Mouse (Mus musculus) ES-E14 (cell line): ENCODE data around the gene Hnrnpa3. TPM values are rescaled to one million over a fixed set of nuclear protein-coding genes. Genes with fewer than 3 reads are reported as not detected.
A peak's percentile ranks its signal among the peaks of the same experiment; 100 is the strongest.

Experiments used
- DNase-seq: peaks from one replicate; pipeline ENCODE4 v3.0.0-alpha.2; 2013; ENCODE audit warnings: low read depth, low spot score
- H3K27ac ChIP-seq: 2 replicates; pipeline ENCODE4 v1.5.1; 2012; ENCODE audit warnings: low read depth, mild to moderate bottlenecking, low read length, moderate library complexity, mixed read lengths; ENCODE audit not compliant: poor library complexity, insufficient read depth, severe bottlenecking
- H3K36me3 ChIP-seq: 2 replicates; pipeline ENCODE4 v1.6.1; 2012; ENCODE audit warnings: mild to moderate bottlenecking, low read length, moderate library complexity, mixed read lengths; ENCODE audit not compliant: control insufficient read depth, poor library complexity, insufficient read depth, severe bottlenecking
- H3K4me1 ChIP-seq, 2 experiments: fragments of 150-350 bp in 1 of 2; sonication (generic) in 1 of 2; 2 replicates each; pipeline ENCODE4 v1.6.1; 2012; ENCODE audit warnings: low read length in 2 of 2, mild to moderate bottlenecking in 1 of 2, mixed read lengths in 1 of 2; ENCODE audit not compliant: control insufficient read depth in 2 of 2, insufficient read depth in 2 of 2, poor library complexity in 1 of 2
- H3K4me3 ChIP-seq, 2 experiments: fragments of 150-350 bp in 1 of 2; sonication (generic) in 1 of 2; 2 replicates each; pipeline ENCODE4 v1.5.1; 2012; ENCODE audit warnings: low read length in 2 of 2, low read depth in 1 of 2, mild to moderate bottlenecking in 1 of 2, mixed read lengths in 1 of 2; ENCODE audit not compliant: insufficient read depth in 1 of 2, poor library complexity in 1 of 2, severe bottlenecking in 1 of 2
- H3K9ac ChIP-seq: 2 replicates; pipeline ENCODE4 v1.6.1; 2012; ENCODE audit warnings: low read depth, mild to moderate bottlenecking, low read length, mixed read lengths; ENCODE audit not compliant: poor library complexity, insufficient read depth, severe bottlenecking
- H3K9me3 ChIP-seq: fragments of 150-350 bp; sonication (generic); 2 replicates; pipeline ENCODE4 v1.6.1; 2012; ENCODE audit warnings: low read depth, mild to moderate bottlenecking, low read length; ENCODE audit not compliant: control insufficient read depth, insufficient read depth
- CHD2 ChIP-seq: IDR thresholded peaks from 2 replicates; pipeline ENCODE4 v1.6.1; 2014; ENCODE audit warnings: mild to moderate bottlenecking, low read depth, low read length, inconsistent platforms
- HCFC1 ChIP-seq: IDR thresholded peaks from 2 replicates; pipeline ENCODE4 v1.6.1; 2012; ENCODE audit warnings: low read length, inconsistent platforms, borderline replicate concordance; ENCODE audit not compliant: insufficient read depth
- MAFK ChIP-seq: IDR thresholded peaks from 2 replicates; pipeline ENCODE4 v1.6.1; 2014; ENCODE audit warnings: mild to moderate bottlenecking, low read depth, low read length, inconsistent platforms; ENCODE audit not compliant: insufficient read depth
- ZC3H11A ChIP-seq: IDR thresholded peaks from 2 replicates; pipeline ENCODE4 v1.6.1; 2012; ENCODE audit warnings: low read depth, mild to moderate bottlenecking, inconsistent platforms, low read length, borderline replicate concordance
- ZNF384 ChIP-seq: IDR thresholded peaks from 2 replicates; pipeline ENCODE4 v1.6.1; 2012; ENCODE audit warnings: low read depth, low read length, inconsistent platforms
- in situ Hi-C, 2 experiments: fragments of 600-800 bp; cut with MboI; formaldehyde crosslinking; loops; one replicate each; pipeline ENCODE4 v1.15.1; 2025; ENCODE audit warnings: low sequenced_read_pairs in 2 of 2, inconsistent platforms in 1 of 2; ENCODE audit not compliant: unreplicated experiment in 2 of 2
- total RNA-seq: library from RNA; depleted of rRNA; stranded (reverse); fragments of 300-350 nt; gene quantifications from 2 replicates; pipeline ENCODE4 v1.2.3, GENCODE M21; 2012

The Hnrnpa3 gene
- total RNA-seq, 1 experiment, result 166 TPM

DNA sequence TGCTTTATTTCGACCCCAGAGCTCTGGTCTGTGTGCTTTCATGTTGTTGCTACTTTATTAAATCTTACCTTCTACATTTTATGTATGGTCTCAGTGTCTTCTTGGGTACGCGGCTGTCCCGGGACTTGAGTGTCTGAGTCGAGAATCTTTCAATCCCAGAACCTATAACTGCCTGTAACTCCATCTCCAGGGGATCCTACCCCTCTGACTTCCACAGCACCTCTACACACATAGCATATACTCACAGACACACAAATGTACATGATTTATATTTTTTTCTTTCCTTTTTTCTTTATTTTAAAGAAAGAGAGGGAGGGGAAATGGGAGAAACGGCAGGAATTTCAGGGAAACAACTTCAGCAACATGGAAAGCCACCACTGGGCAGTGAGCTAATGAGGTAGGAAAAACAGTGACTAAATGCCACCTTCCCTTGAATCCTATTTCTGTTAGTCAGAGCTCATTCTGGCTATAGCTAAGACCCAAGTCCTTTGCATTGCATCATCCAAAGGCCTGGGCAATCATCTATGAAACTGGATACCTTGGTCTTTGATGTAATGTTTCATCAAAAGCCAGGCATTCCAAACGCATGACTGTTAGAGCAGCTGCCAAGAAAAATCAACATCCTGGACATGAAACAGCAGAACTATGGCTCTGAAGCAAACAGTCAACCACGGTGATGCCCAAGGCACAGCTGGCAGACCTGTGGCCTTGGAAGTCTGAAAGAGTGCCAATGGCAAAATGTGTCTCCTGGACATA is 16.1 kb upstream of the Hnrnpa3 start:
- in situ Hi-C loops, result no loop called here
- Histone ChIP-seq H3K9ac (no peak overlapping the region), H3K4me1 (peaks cover 3 to 4% of the 10 kb centered on the region in 2 experiments; a peak in 1 of 4 replicates), H3K9me3 (no peaks in the 10 kb centered on the region), H3K27ac (no peak overlapping the region), H3K36me3 (no peaks in the 10 kb centered on the region), H3K4me3 (no peak overlapping the region)
- no peak for DNase-seq
- TF ChIP-seq MAFK (no peak), ZC3H11A (no peak), ZNF384 (no peak), CHD2 (no peak), HCFC1 (no peak)

GRCm38 (mm10) chr2:75643950-75644349 is 15.1 kb upstream of the Hnrnpa3 start:
- Histone ChIP-seq H3K36me3 (no peaks in the 10 kb centered on the region), H3K9me3 (no peaks in the 10 kb centered on the region), H3K27ac (no peak overlapping the region), H3K4me3 (no peak overlapping the region), H3K4me1 (peaks cover 3 to 4% of the 10 kb centered on the region in 2 experiments; a peak in 1 of 4 replicates), H3K9ac (no peak overlapping the region)
- in situ Hi-C loops, result no loop called here
- no peak for DNase-seq
- TF ChIP-seq ZNF384 (no peak), MAFK (no peak), CHD2 (no peak), ZC3H11A (no peak), HCFC1 (no peak)

GRCm38 (mm10) chr2:75645251-75645650 is 13.8 kb upstream of the Hnrnpa3 start:
- no peak for DNase-seq
- H3K4me1 ChIP-seq, result peaks cover 3 to 4% of the 10 kb centered on the region in 2 experiments; a peak in 1 of 4 replicates
- no peaks in the 10 kb centered on the region for H3K9me3 ChIP-seq
- H3K36me3 ChIP-seq, result no peaks in the 10 kb centered on the region
- no peak overlapping the region; a peak in 1 of 4 replicates for H3K4me3 ChIP-seq
- no peak overlapping the region for H3K27ac ChIP-seq
- peak overlapping the region; percentile 8; the same call in 1 of the 2 replicates for H3K9ac ChIP-seq
- in situ Hi-C loops, result no loop called here
- TF ChIP-seq ZNF384 (no peak), HCFC1 (no peak), ZC3H11A (no peak), MAFK (no peak), CHD2 (no peak)

DNA sequence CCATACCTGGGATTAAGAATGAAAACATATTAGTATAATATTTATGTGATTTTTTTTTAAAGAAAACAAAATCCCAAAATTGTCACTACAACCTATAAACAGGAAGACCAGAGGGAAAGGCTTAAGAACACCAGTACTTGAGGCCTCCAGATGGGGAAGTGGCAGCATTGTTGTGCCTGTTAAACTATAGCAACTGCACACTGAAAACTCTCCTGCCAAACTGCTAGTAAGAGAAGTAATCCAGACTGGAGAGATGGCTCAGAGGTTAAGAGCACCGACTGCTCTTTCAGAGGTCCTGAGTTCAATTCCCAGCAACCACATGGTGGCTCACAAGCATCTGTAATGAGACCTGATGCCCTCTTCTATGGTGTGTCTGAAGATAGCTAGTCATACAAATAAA is 8.6 kb upstream of the Hnrnpa3 start:
- Histone ChIP-seq H3K9ac (no peak overlapping the region), H3K4me3 (no peak overlapping the region), H3K9me3 (no peaks in the 10 kb centered on the region), H3K4me1 (no peaks in the 10 kb centered on the region), H3K27ac (no peak overlapping the region), H3K36me3 (no peaks in the 10 kb centered on the region)
- in situ Hi-C loops, result no loop called here
- TF ChIP-seq HCFC1 (no peak), CHD2 (no peak), MAFK (no peak), ZC3H11A (no peak), ZNF384 (no peak)
- no peak for DNase-seq
